Mouse (Mus musculus) olfactory bulb, adult 2 months (tissue): ENCODE data around the gene Vps37b.

Experiments used
- CTCF ChIP-seq: fragments of 200-500 bp; IDR thresholded peaks from 2 replicates; pipeline ENCODE4 v1.5.1; 2012; ENCODE audit warnings: low read depth, mild to moderate bottlenecking, low read length, moderate library complexity; ENCODE audit not compliant: insufficient read depth
- POLR2A ChIP-seq: fragments of 200-500 bp; IDR thresholded peaks from 2 replicates; pipeline ENCODE4 v1.6.1; 2012; ENCODE audit warnings: mild to moderate bottlenecking, low read depth, low read length, moderate library complexity; ENCODE audit not compliant: insufficient read depth

DNA sequence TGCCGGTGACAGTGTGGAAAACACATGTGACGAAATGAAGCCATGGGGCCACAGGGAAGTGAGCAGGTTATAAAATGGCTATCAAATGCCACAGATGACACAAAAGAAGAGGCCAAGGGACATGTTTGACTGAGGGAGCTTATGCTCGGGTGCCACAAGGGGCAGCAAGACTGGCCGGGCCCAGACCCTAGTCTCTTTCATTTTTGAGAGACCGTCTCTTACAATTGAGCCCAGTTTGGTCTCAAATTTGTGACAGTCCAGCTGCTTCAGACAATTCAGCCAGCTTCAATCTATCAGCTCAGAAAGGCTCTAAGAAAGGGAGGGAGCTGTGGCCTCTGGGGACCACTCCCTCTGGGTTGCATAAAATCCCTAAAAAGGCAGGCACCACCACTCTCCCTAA lies 5.5 kb downstream of the Vps37b start:
- no peak for TF ChIP-seq CTCF
- TF ChIP-seq POLR2A = no peak
